Mouse (Mus musculus): Measurements from ENCODE around the gene Ube2cbp.

Gene Ube2cbp

GRCm38 (mm10) chr9:86464151-86465105, at the start of gene Ube2cbp:
Gene Ube2cbp (minus strand): TSS chr9:86464950.
- peak; percentile 87 for DNase-seq

GRCm38 (mm10) chr9:86514390-86514789, 49.6 kb upstream of the Ube2cbp start:
- no peak for DNase-seq

DNA sequence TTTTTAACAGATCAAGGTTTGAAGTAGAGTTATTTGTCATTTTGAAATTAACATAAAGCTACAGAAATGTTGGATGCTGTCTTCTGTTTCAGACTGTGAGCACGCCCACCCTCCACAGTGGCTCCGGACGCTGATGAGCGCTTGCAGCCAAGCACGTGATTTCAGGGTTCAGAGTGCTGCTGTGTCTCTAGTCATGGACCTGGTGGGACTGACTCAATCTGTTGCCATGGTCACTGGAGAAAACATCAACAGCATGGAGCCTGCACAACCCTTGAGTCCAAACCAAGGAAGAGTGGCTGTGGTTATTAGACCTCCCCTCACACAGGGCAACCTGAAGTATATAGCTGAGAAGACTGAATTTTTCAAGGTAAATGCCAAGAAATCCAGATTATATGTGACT, 49.0 kb upstream of the Ube2cbp start:
- no peak for DNase-seq

GRCm38 (mm10) chr9:86507437-86507836, 42.7 kb upstream of the Ube2cbp start:
- DNase-seq, result no peak

DNA sequence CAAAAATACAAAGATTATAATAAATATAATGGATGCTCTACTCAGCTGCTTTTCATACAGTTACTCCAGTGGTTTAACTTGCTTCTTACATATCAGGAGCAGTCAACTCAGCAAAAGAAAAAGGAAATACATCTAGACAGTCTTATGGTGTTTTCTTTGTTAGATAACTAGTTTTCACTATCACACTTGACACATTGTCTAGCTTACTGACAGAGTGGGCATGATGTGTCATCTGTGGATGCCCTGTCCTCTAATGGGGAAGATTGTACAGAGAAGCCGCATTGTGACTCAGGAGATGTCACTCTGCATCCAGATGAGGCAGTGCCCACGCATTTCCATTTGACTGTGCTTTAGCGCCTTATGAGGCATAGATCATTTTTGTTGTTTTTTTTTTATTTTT, 34.3 kb upstream of the Ube2cbp start:
- no peak for DNase-seq

DNA sequence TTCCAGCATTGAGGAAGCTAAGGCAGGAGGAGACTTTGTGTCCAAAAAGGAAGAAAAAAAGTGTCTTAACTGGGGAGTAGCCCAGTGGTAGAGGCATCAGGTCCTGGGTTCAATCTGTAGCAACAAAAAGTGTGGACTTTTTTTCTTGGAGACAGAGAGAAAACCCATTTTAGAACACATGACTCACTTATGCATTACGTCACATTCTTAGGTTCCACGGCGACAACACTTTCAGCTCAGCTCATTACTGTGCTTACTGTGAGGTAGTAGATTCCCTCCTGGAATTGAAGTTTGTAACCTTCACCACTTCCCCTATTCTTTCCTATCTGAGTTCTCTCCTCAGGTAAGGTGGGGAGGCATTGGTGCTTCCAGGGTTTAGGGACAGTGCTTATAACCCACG, 31.5 kb upstream of the Ube2cbp start:
- no peak for DNase-seq

GRCm38 (mm10) chr9:86491740-86492139, 27.0 kb upstream of the Ube2cbp start:
- DNase-seq, result no peak

GRCm38 (mm10) chr9:86482236-86482635, 17.5 kb upstream of the Ube2cbp start:
- no peak for DNase-seq

DNA sequence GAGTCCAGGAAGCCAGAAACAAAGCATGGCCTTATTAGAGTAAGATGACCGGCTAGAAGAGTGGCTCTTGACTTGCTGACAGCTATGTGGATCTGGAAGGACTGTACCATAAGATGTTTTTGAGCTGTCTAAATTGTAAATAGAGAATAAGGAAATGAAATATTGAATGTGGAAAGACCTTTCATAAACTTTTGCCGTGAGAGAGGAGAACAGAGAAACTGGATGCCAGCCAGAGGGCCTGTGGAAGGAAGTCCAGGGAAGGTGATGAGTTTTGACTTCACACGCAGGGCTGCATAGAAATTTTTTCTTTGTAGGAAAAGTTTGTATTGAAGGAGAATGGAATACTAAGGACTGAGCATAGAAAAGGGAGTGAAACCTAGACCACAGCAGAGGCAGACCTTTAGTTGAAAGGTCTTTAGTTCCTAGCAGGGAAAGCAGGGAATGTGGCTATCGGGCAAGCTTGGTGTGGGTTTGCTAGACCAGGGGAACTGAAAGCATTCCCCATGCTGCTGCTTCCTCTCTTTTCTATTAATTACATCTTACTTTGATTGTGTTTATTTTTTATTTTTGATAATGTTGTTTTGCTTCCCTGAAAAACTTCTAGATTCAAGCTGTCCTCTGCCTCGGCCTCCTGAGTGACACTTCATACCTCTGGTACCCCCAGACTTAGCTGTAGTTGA, 13.8 kb upstream of the Ube2cbp start:
- DNase-seq, result no peak

- no peak for DNase-seq
Observed at GRCm38 (mm10) chr9:86476763-86477162, 12.0 kb upstream of the Ube2cbp start.

DNA sequence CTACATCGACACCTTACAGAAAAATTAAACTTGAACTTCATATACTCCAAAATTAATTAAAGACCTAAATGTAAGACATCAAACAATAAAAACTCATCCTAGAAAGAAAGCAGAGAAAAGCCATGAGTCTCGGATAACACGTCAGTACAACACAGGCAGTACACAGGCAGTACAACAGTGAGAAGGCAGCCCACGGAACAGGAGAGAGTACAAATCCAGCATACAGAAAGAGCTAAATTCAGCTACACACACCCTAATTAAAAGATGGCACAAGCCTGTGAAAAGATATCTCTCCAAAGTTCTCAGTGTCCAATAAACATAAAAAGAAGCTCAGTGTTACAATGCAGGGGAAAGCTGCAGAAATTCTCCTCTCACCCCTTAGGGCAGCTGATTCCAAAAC, 11.2 kb upstream of the Ube2cbp start:
- DNase-seq, result no peak

DNA sequence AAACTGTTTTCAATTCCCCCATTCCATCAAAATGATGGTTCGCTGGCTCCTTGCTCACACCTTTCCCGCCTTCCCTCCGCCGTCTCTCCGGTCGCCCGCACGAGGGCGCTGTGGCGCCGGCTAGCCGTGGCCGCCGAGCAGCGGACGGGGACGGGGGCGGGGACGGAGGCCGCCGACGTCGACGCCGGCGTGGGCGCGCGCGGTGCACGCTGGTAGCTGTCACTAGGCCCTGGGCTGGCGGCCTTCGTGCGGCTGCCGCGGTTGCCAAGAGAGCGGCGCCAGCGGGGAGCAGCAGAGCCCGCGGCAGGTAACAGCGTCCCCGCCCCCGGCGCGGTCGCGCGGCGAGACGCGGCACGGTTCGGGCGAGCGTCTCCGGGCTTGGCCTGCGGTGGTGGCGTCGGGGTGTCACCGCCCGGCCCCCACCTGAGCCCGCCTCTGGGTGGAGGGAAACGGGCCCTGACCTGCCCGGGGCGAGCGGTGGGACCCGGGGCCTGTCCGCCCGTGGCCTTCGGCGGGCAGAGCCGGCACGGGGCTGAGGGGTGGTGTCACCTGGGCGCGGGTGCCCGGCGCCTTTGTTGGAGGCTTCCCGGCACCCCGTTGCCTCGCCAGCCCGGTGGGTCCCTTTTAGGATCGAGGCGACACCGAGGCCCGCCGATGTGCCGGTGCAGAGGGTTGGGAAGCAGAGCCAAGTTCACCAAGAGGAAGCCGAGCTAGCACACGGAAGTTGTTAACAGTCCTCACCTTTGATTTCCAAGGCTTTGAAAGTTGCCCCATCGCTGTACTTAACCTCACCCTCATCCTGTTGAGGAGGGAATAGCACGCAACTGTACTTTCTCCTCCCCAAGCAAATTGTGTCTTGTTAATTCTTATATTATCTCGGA, 2.5 kb upstream of the Ube2cbp start, which contains the start of gene Dop1a:
TSS of gene Dop1a (plus strand) at position 165 of the 881 bp plus-strand sequence.
- peak; percentile 94 for DNase-seq

DNA sequence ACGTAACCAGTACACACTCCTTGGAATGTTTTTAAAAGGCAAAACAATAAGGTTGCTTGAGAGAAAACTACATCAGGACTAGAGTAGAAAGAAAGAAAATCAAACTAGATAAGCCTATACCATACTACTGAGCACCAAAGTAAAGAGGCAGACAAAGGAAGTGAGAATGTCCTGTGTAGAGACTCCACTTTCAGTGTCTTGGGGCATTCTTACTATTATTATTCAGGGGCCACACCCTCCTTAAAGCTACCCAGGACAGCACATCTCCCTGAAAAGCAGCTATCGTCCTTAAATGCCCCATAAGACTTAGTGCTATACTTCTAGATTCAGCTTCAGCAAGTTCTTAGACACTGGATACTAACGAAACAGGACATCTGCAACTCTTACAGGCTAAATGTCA, 11.1 kb downstream of the Ube2cbp start:
- DNase-seq, result no peak

DNA sequence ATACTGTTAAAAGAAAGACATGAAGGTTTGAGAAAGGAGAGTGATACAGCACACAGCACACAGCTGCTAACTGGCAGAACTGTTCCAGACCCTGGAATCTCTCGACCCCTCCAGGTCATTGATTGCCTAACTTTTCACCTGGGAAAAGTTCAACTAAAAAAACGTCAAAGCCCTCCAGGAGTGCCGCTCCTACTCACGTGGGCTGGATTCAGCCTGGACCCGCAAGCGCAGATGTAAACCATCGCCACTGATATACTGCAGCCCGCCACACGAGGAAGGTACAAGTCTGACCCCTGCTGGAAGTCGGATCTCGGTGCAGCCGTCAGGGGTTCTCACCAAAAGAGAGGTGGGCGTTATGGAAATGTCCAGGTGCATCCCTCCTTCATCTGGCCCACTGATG, 13.1 kb downstream of the Ube2cbp start:
- peak; percentile 67 for DNase-seq

DNA sequence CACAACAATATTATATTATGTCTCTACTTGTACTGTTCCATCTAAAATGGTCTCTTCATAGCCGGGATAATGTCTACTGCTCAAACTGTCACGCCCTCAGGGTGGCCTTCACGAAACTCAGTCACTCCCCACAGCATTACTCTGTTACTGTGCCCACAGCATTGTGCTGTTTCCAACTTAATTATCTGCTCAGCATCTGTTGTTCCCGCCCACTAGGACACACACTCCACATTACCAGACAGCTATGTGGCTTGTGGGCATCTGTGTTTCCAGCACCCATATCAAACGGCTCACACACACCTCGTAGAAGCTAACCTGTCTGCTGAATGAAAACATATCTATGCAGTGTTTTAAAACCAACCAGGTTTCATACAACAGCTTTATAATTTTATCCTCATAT, 13.7 kb downstream of the Ube2cbp start:
- no peak for DNase-seq

DNA sequence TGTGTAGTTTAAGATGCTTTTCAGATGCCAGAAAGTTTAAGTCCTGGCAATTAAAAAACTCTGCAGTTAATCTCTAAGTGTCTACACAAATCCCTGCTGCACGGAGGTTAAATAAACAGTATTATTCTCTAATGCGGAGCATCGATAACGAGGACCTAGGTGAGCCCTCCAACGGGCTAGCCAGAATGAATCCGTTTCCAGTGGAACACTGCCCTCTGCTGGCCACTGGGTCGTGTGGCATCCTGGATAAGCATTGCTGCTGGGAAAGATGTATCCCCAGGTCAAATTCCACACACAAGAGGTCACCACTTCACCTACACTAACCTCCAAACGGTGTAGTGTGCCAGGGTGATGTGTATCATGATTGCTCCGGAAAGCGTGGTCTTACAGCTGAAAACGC, 15.2 kb downstream of the Ube2cbp start:
- peak; percentile 73 for DNase-seq

GRCm38 (mm10) chr9:86447431-86447830, 17.3 kb downstream of the Ube2cbp start:
- DNase-seq, result no peak

GRCm38 (mm10) chr9:86446847-86447246, 17.9 kb downstream of the Ube2cbp start:
- no peak for DNase-seq

DNA sequence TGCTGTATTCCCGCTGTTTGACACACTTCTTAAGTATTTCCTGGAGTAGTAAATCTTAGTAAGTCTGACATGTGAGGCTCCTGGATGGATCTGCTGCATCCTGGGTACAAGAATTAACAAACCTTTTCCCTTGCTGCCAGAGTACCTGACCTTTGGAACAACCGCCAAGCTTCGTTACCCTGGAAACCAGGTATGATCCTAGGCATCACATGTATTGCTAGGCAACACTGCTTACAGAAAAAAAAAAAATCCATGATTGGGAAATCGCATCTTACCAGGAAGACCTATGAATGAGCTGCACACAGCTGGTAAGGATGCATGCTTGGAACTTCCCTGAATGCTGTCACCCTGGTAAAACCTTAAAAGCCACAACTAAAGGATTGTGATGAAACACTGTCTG, 22.5 kb downstream of the Ube2cbp start:
- DNase-seq, result no peak

DNA sequence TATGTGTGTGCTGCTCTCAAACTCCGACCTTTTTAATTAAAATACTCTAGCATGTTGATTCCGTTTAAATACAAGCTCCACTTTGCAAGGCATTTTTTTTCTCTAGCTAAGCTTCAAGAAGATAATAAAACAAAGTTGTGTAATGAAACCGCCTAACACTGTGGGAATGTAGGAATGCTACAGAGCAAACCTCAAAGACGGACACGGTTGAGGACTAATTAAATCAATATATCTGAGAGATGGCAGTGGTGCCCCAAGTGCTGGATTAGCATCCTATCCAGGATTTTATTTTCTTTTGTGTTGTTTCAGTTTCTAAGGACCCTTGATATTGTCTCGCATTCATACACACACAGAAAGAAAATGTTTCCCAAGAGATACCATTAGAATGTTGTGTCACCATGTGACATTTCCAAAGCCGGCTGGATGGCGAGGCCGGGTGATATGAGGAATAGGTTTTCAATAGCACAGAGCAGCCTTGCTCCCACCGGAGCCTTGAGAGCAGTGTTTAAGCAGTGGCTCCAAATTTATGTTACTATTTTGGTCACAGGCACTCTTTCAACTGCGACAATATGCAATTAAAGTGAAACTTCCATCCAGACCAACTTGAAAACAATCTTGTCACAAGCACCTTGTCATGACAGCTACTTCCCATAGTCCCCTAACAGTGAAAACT, 26.3 kb downstream of the Ube2cbp start:
- DNase-seq, result no peak

DNA sequence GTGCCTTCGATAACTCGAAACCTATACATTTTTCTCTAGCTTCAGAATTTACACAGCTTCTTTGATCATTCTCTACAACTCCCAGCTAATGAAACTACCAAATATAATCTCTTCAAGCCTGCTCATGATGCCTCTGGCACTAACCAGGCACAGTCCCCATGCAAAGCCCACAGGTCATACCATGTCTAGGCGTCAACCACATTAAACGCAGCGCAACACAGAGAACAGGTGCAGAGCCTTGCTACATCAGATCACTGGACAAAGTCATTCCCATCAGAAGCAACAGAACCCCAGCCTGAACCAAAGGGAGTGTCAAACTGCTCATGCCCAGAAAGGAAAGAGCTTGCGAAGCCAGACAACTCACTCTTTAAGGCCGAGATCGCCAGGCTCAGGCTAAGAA, 28.1 kb downstream of the Ube2cbp start:
- no peak for DNase-seq

GRCm38 (mm10) chr9:86435510-86435909, 29.2 kb downstream of the Ube2cbp start:
- DNase-seq, result no peak

Measured in thymus, postnatal 14 days (tissue).